Mouse (Mus musculus) heart, postnatal 0 days (tissue): ENCODE data around the gene Tpst1.

Experiments
- CTCF ChIP-seq: IDR thresholded peaks from 2 replicates; pipeline ENCODE4 v1.5.1; 2016; ENCODE audit warnings: antibody characterized with exemption, control low read depth, low read depth
- EP300 ChIP-seq: IDR thresholded peaks from 2 replicates; pipeline ENCODE4 v1.6.1; 2016; ENCODE audit warnings: antibody characterized with exemption, low read depth

DNA sequence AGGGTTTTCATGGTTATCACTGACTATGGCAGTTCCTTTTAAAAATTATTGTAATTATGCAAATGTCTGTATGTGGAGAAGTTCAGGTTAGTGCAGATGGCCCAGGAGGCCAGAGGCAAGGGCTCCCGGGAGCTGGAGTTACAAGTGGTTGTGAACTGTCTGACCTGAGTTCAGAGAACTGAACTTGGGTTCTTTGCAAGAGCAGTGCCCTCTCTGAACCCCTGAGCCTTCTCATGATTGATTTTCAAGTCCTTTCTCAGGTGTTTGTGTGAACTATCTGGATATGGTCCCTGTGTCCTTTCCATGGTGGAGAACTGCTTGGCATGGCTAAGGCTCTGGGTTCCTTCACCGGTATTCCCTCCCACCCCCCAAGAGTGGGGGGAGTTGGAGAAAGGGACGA is 29.4 kb upstream of the Tpst1 start:
- no peak for TF ChIP-seq CTCF
- no peak for TF ChIP-seq EP300
